Mouse (Mus musculus) kidney, adult 2 months (tissue): ENCODE results near the gene Jag2.

ENCODE experiments used
- CTCF ChIP-seq: fragments of 200-500 bp; conservative IDR thresholded peaks from 2 replicates; pipeline ENCODE4 v1.5.1; 2011; ENCODE audit warnings: low read depth, mild to moderate bottlenecking, control low read depth, low read length, moderate library complexity, mixed read lengths; ENCODE audit not compliant: insufficient read depth, insufficient read length
- POLR2A ChIP-seq: fragments of 200-500 bp; IDR thresholded peaks from one replicate; pipeline ENCODE4 v1.6.1; 2011; ENCODE audit warnings: low read depth, low read length, control low read depth

GRCm38 (mm10) chr12:112911701-112912100 is 17.9 kb downstream of the Jag2 start:
- no peak for TF ChIP-seq POLR2A
- TF ChIP-seq CTCF, result no peak
